Mouse (Mus musculus) kidney, adult 11 months (tissue): ENCODE data around the gene Cd5l.
"Not testable (repeated sequence)": the region's sequence is repeated elsewhere in the genome, so short reads cannot be mapped to it uniquely, and the experiment has no call there.

Experiments
- DNase-seq: peaks from one replicate; pipeline ENCODE4 v3.0.0; 2022

Gene Cd5l

GRCm38 (mm10) chr3:87357581-87357980 is at the start of gene Cd5l:
Gene Cd5l, plus strand, starts transcription at chr3:87357881.
- no peak for DNase-seq

- no peak for DNase-seq
These were observed 47.8 kb upstream of the Cd5l start for GRCm38 (mm10) chr3:87309922-87310321.

GRCm38 (mm10) chr3:87322557-87322956 is 35.1 kb upstream of the Cd5l start:
- DNase-seq, result no peak

- DNase-seq, result no peak
These were observed 33.9 kb upstream of the Cd5l start for GRCm38 (mm10) chr3:87323778-87324177.

- no peak for DNase-seq
These were observed 19.8 kb upstream of the Cd5l start for GRCm38 (mm10) chr3:87337899-87338298.

- DNase-seq, result not testable (repeated sequence)
These were observed 6.7 kb upstream of the Cd5l start for GRCm38 (mm10) chr3:87350992-87351391.

- DNase-seq, result no peak
These were observed 1.5 kb downstream of the Cd5l start for GRCm38 (mm10) chr3:87359215-87359614.

GRCm38 (mm10) chr3:87360466-87360865 is 2.8 kb downstream of the Cd5l start:
- DNase-seq, result no peak

- DNase-seq, result no peak
These were observed 8.0 kb downstream of the Cd5l start for GRCm38 (mm10) chr3:87365691-87366090.

- DNase-seq, result no peak
These were observed 9.8 kb downstream of the Cd5l start for GRCm38 (mm10) chr3:87367511-87367910.

GRCm38 (mm10) chr3:87369181-87369580 is 11.5 kb downstream of the Cd5l start:
- no peak for DNase-seq

- DNase-seq, result no peak
These were observed 18.8 kb downstream of the Cd5l start, which contains the start of gene Fcrl1 for GRCm38 (mm10) chr3:87376195-87377165. Gene Fcrl1, plus strand, starts transcription at chr3:87376387.

- DNase-seq, result no peak
These were observed 19.5 kb downstream of the Cd5l start for GRCm38 (mm10) chr3:87377228-87377627.

- no peak for DNase-seq
These were observed 20.0 kb downstream of the Cd5l start for GRCm38 (mm10) chr3:87377719-87378118.

- not testable (repeated sequence) for DNase-seq
These were observed 22.1 kb downstream of the Cd5l start for GRCm38 (mm10) chr3:87379641-87380315.

- DNase-seq, result no peak
These were observed 24.4 kb downstream of the Cd5l start for GRCm38 (mm10) chr3:87381806-87382712.

GRCm38 (mm10) chr3:87383308-87383707 is 25.6 kb downstream of the Cd5l start:
- no peak for DNase-seq

- DNase-seq, result no peak
These were observed 27.4 kb downstream of the Cd5l start for GRCm38 (mm10) chr3:87385105-87385504.

- DNase-seq, result no peak
These were observed 33.3 kb downstream of the Cd5l start for GRCm38 (mm10) chr3:87390935-87391334.

GRCm38 (mm10) chr3:87398809-87399208 is 41.1 kb downstream of the Cd5l start:
- no peak for DNase-seq

- no peak for DNase-seq
These were observed 42.2 kb downstream of the Cd5l start for GRCm38 (mm10) chr3:87399906-87400305.

- no peak for DNase-seq
These were observed 43.6 kb downstream of the Cd5l start for GRCm38 (mm10) chr3:87401321-87401720.

- DNase-seq, result no peak
These were observed 50.5 kb downstream of the Cd5l start for GRCm38 (mm10) chr3:87408171-87408570.
